Mouse (Mus musculus): Measurements from ENCODE around the gene Kdm4d.
"Not testable (repeated sequence)": the region's sequence is repeated elsewhere in the genome, so short reads cannot be mapped to it uniquely, and the experiment has no call there.

The Kdm4d gene

GRCm38 (mm10) chr9:14451120-14451519 lies 49.2 kb downstream of the Kdm4d start:
- not testable (repeated sequence) for DNase-seq (ENCODE audit: low spot score)

GRCm38 (mm10) chr9:14447086-14447485 lies 53.2 kb downstream of the Kdm4d start:
- not testable (repeated sequence) for DNase-seq (ENCODE audit: low spot score)

DNA sequence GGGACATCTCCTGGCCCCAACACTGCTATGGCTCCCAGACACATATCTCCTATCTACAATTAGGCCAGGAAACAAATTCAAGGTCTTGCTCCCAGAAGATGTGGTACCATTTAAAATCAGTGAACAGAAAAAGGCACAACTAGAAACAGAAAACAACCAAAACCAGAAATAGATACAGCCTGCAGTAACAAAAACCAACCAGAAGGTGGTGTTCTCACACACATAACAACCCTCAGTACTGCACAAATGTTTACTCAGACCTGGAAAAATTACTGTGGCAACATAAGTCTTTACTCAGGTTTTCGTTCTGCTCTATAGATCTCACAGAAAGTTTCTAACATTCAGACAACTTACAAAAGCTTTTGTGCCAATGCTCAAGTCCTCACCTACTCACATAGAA lies 59.9 kb downstream of the Kdm4d start:
- no peak for DNase-seq (ENCODE audit: low spot score)

GRCm38 (mm10) chr9:14433252-14433939 lies 66.9 kb downstream of the Kdm4d start:
- DNase-seq (ENCODE audit: low spot score): no peak
